Mouse (Mus musculus) mouse trophoblast stem cell (cell line): ENCODE data around the gene Slc35a1.

Source experiments
- in situ Hi-C, 2 experiments: fragments of 300-500 bp; cut with MseI, MboI; formaldehyde crosslinking; loops; 2 replicates in 1 of 2; 3 replicates in 1 of 2; pipeline ENCODE4 v1.15.1; 2025

Slc35a1 gene

DNA sequence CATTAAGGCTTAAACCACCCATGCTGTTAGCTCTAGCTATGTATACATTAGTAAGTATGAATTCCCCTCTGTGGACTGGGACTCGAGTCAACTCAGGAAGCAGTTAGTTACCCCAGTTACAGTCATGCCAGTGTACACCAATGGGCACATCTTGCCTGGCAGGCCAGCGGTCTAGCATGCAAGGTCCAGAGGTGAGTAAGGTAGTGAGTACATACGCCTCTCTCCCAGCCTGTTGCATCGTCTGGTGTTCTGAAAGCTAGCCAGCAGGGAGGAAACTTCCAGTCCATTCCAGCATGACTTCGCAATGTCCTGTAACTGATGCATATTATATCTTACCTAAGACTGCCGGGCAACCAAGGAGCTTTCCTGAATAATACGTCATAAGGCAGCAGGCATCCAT is 34.1 kb downstream of the Slc35a1 start:
- in situ Hi-C loops, result no loop called here

DNA sequence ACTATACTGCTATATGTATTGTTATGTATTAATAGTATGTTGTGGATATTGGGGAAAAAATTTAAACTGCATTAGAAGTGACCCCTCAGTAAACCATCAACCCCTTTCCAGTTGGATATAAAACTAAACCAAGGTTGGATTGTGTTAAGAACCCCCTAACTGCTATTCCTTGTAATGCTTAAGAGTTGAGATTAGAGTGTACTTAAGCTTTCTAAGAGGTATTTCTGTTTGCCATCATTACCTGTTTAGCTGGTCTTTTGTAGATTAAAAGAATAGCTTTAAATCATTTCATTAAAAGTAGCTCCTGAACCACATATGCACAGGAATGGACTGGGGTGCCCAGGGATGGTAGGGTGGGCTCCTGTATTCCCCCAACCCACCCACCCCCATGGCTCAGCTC is 42.5 kb downstream of the Slc35a1 start:
- in situ Hi-C loops, result no loop called here

DNA sequence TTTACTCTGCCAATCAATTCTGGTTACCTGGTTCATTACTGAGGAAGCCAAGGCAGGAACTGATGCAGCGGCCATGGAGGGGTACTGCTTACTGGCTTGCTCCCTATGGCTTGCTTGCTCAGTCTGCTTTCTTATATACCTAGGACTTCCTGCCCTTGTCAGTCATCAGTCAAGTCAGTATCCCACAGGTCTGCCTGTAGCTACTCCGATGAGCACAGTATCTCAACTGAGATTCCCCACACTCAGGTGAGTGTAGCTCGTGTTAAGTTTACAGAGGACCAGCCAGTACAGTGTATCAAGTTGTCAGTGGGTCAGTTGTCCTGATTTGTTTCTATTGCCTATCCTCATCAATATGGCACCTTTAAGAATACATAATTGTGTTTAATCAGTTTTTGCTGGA is 46.5 kb downstream of the Slc35a1 start:
- in situ Hi-C loops, result no loop called here

DNA sequence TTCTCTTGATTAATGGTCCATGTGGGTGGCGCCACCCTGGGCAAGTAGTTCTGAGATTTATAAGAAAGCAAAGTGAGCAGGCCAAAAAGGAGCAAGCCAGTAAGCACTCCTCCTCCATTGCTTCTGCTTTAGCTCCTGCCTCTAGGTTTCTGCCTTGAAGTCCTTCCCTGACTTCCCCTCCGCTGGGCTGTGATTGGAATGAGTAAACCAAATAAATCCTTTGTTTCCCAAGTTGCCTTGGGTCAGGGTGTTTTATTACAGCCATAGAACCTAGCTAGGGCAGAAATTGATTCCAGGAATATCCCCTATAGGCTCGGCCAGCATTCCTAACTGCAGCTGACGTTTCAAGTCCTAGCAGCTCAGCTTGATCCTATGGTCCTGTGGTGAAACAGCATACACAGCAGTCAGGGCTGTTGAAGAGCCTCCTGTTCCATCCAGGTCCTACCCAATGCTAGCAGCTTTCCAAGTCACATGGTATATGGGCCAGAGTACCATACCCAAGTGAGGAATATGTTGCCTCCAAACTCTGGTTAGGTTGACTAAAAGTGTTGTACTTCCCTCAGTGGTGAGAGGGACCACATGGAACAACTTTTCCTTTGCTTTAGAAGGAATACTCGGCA is 47.4 kb downstream of the Slc35a1 start:
- in situ Hi-C loops, result no loop called here

DNA sequence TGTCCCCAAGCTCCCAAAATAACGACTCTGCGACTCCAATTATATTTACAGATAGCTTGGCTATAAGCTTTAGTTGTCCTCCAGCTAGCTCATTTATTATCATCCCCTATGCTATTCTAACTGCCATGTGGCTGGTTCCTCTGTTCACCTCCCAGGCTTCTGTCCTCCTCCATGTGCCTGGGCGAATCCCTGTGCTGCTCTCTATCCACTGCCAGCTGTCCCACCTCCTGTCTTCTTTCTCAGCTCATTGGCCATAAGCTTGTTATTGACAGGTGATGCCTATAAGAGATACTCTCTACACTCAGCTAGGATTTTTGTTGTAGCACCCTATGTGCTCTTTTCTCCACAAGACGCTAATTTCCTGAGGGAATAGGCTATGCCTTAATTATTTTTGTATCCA is 49.4 kb downstream of the Slc35a1 start:
- in situ Hi-C loops, result no loop called here

DNA sequence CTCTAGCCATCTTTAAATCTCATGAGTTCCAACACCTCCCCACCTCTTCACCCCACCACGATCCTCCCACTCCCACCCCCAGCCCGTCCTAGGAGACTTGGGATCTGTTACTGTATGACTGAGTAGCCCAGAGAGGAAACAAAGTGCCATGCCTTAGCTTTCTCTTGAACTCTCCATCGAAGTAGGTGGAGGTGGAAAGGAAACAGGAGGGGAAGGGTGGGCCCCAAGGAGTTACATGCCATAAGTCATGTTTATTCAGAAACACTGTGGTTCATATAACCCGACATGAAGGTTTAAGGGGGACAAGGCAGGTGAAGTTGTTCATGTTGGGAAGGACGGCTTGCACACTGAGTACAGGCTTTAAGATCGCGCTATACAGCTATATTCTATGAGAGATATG is 49.9 kb downstream of the Slc35a1 start:
- in situ Hi-C loops, result no loop called here

DNA sequence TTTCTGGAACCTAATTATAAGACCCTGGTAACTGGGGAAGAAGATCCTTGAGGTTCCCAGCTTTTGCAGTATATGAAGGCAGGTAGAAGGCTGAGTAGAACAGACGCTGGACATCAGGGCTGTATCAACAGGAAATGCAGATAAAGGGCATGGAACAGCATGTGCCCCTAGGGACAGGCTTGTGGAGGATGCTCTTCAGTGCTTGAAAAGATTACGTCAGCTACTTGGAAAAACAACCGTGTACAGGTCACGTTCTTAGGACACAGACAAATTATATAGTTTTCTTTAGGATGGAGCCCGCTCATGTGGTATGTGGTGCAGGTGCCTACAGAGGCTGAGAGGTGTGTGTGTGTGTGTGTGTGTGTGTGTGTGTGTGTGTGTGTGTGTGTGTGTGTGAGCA is 51.2 kb downstream of the Slc35a1 start:
- in situ Hi-C loops, result no loop called here

DNA sequence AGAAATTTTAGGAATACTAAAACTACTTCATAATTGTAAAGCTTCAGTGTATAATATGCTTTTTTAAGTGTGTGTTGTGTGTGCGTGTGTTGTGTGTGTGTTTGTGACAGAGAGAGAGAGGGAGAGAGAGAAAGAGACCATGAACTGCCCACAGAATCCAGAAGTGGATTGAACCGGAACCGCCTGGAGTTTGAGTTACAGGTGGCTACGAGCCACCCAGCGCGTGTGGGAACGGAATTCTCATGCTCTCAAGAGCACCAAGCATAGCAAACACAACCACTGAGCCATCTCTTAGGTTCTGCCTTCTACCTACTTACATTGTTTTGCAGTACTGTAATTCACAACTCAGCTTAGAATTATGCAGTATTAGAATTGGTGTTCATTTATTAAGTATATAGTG is 53.1 kb downstream of the Slc35a1 start:
- in situ Hi-C loops, result no loop called here

DNA sequence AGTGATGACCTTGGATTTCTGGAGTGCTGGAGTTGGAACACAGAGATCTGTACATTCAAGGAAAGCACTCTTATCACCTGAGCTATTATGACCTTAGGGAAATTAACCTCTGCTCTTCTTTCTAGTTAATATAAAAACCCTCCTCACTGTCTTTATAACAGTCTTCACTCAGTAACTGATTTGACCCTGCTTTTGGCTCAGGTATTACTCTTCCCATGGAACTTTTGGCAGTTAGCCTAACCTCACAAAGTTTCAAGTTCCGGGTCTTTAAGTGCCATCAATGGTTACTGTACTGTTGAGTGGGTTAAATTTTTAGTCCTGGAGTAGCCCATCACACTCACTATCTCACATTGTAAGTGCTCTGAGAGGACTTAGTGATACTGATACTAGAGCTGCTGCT is 57.3 kb downstream of the Slc35a1 start:
- in situ Hi-C loops, result no loop called here

DNA sequence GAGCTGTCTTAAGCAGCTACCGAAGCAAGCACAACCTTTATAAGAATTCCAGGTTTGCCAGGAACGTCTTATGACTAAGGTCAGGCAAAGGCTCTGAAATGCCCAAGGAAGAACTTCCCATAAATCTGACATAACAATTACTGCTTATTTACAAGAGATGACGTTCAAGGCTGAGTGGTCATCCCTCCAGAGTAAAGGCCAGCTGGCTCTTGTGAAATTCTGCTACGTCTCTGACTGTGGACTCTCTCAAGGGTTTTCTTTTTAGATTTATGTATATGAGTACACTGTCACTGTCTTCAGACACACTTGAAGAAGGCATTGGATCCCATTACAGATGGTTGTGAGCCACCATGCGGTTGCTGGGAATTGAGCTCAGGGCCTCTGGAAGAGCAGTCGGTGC is 60.8 kb downstream of the Slc35a1 start:
- in situ Hi-C loops, result no loop called here

DNA sequence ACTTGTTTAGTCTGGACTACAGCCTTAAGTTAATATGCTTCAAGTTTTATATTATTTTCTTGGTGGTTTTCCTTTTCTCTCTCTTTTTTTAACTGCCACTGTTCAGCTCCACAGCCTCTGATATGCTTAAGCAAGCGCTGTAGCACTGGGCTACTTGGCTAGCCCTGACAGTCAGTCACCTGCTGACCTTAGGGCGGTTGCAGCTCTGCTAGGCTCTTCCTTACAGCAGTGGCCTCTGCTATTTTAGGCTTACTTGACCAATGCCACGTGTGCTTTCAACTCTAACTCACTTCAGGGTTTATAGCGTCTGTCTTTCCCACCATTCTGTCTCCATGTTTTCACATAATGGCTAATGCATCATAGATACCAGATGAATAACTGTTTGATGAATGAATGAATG is 61.7 kb downstream of the Slc35a1 start:
- in situ Hi-C loops, result no loop called here

DNA sequence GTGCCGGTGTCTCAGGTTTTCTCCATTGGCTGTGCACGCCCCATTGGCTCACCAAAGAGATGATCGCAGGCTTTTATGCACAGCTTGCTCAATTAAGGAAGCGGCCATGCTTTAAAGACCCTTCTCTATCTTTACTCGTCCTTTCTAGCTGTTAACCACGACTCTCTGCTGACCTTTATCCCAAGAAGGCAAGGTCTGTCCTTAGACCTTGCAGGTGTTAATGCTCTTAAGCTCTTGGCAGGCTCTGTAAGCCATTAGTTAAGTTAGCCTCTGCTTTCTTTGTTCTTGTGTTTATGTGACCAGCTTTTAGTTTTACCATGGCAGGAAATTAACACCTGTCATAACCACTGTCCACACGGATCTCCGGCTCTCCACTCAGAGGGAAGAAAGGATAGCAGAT is 71.1 kb downstream of the Slc35a1 start:
- in situ Hi-C loops, result no loop called here

DNA sequence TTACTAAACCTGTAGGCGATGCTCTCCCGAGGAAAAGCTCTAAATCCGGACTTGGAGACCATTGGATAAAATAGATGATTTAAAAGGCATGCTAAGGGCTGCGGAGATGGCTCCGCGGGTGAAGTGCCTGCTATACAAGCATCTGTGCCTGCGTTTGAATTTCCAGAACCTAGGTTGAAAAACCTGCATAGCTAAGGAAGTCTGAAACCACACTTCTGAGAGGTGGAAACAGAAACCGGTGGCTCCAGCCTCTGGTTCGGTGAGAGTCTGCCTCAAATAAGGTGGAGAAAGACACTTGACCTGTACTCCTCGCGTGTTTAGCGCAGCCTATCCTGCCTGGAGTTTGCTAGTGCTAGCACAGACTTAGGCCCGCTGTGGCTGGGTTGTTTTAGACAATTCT is 71.9 kb downstream of the Slc35a1 start:
- in situ Hi-C loops, result no loop called here

DNA sequence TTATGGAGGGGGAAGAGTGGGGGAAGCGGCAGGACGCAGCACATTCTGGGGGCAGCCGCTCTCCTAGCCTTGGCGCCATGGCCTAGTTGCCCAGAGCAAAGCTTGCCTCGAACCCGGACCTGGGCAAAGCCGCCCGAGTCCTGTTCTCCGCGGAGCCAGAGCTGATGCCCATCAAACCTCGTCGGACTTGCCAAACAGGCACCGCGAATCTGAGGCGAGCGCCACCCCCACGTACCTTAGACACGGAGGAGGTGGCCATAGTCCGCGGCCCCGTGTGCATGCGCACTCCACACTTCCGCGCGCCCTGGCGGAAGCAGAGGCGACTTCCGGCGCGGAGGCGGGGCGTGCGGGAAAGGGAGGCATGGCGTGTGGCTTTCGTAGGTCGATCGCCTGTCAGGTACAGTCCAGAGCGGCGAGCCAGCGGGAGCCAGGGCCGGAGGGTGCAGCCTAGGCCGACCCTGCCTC is 72.6 kb downstream of the Slc35a1 start, which contains the start of the genes Orc3 and Rars2:
Gene Orc3 (minus strand): TSS at position 315 of the 465 bp plus-strand sequence.
Gene Rars2 (plus strand): TSS at position 328 of the 465 bp plus-strand sequence.
- in situ Hi-C loops, result no loop called here

DNA sequence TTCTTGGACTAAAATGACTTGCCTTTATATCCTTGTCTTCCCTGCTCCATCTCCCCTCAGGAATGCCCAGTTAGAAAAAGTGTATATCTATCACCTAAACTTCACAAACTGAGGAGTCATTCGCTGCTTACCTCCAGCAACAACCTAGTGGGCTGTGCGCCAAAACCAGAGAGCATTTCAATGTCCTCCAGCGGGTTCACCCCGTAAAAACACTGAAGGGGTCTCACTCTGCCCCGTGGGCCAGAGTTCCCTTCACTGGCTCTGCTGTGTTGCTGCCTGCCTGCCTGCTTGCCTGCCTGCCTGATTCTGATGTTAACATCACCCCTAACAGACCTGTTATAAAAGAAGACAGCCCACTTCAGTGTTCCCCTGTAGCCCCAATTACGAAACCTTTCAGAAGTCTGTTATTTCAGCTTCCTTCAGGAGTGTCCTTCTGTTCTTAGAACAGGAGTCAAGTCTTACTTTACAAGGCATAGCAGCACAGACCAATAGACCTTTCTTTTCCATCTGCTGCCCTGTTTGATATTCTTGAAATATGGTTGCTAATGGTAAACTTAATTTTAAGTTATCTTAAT is 73.6 kb downstream of the Slc35a1 start:
- in situ Hi-C loops, result no loop called here
